Mouse (Mus musculus) layer of hippocampus, adult 18-20 months (tissue): ENCODE measurements around the gene Olfr566. TPM values are rescaled to one million over a fixed set of nuclear protein-coding genes. Genes with fewer than 3 reads are reported as not detected.

ENCODE experiments used
- DNase-seq, 2 experiments: peaks; one replicate each; pipeline ENCODE4 v3.0.0; 2022; ENCODE audit warnings: low spot score in 2 of 2
- long read RNA-seq: library from polyadenylated mRNA; stranded (forward); transcript quantifications from one replicate; pipeline ENCODE4 v2.0.0, GENCODE M21; 2021
- total RNA-seq, 2 experiments: library from RNA; stranded (reverse); gene quantifications; 2 replicates each; pipeline ENCODE4 v1.2.3; 2021

Olfr566 gene
- not detected for total RNA-seq
- long read RNA-seq: 0 reads

GRCm38 (mm10) chr7:102858665-102859064, at the start of gene Olfr566:
Gene Olfr566, minus strand, starts transcription at chr7:102858765.
- DNase-seq: no peak

- DNase-seq: no peak
These were observed 32.2 kb upstream of the Olfr566 start, which contains the start of gene Olfr569 for GRCm38 (mm10) chr7:102890782-102891181. Gene Olfr569, minus strand, starts transcription at chr7:102890882.

- DNase-seq: no peak
These were observed 18.3 kb upstream of the Olfr566 start, which contains the start of gene Olfr568 for GRCm38 (mm10) chr7:102876822-102877221. Gene Olfr568, plus strand, starts transcription at chr7:102877122.

GRCm38 (mm10) chr7:102855807-102856206, 2.8 kb downstream of the Olfr566 start:
- DNase-seq: no peak

Other genes with a start within 250 kb of the Olfr566 start
- not detected for gene Olfr553, start 240.5 kb downstream of the Olfr566 start, total RNA-seq
- under 1 TPM in 1 of 2 experiments, not detected in 1; 0.23 TPM for gene Olfr554, start 220.3 kb downstream of the Olfr566 start, total RNA-seq
- not detected for gene Olfr555, start 199.9 kb downstream of the Olfr566 start, total RNA-seq
- not detected for gene Olfr556, start 193.9 kb downstream of the Olfr566 start, total RNA-seq
- 1 to 10 TPM; 5.2 to 6.4 TPM for gene Trim68, start 171.4 kb downstream of the Olfr566 start, total RNA-seq
- gene Olfr557, start 162.9 kb downstream of the Olfr566 start, total RNA-seq: under 1 TPM in 1 of 2 experiments, not detected in 1; 0.20 TPM
- under 1 TPM; 0.30 to 0.32 TPM for gene Olfr558, start 156.6 kb downstream of the Olfr566 start, total RNA-seq
- gene Olfr33, start 139.7 kb downstream of the Olfr566 start, total RNA-seq: not detected
- not detected for gene Olfr559, start 131.3 kb downstream of the Olfr566 start, total RNA-seq
- gene Olfr560, start 99.4 kb downstream of the Olfr566 start, total RNA-seq: not detected
- under 1 TPM; 0.10 to 0.12 TPM for gene Olfr78, start 99.3 kb downstream of the Olfr566 start, total RNA-seq
- gene Olfr561, start 87.5 kb downstream of the Olfr566 start, total RNA-seq: under 1 TPM in 1 of 2 experiments, not detected in 1; 0.13 TPM
- gene Olfr564, start 55.3 kb downstream of the Olfr566 start, total RNA-seq: not detected
- not detected for gene Olfr568, start 18.4 kb upstream of the Olfr566 start, total RNA-seq
- gene Olfr569, start 32.1 kb upstream of the Olfr566 start, total RNA-seq: not detected
- gene Olfr570, start 35.8 kb upstream of the Olfr566 start, total RNA-seq: not detected
- gene Olfr571, start 58.8 kb upstream of the Olfr566 start, total RNA-seq: not detected
- gene Olfr572, start 65.6 kb upstream of the Olfr566 start, total RNA-seq: not detected
- not detected for gene Olfr573-ps1, start 83.8 kb upstream of the Olfr566 start, total RNA-seq
- gene Olfr574, start 89.7 kb upstream of the Olfr566 start, total RNA-seq: not detected
- not detected for gene Olfr575, start 100.0 kb upstream of the Olfr566 start, total RNA-seq
- gene Olfr576, start 103.9 kb upstream of the Olfr566 start, total RNA-seq: not detected
- gene Olfr577, start 117.2 kb upstream of the Olfr566 start, total RNA-seq: not detected
- gene Olfr578, start 130.6 kb upstream of the Olfr566 start, total RNA-seq: not detected
- gene Olfr582, start 179.3 kb upstream of the Olfr566 start, total RNA-seq: not detected
- not detected for gene Olfr583, start 192.5 kb upstream of the Olfr566 start, total RNA-seq
- not detected for gene Olfr584, start 223.1 kb upstream of the Olfr566 start, total RNA-seq
- not detected for gene Olfr585, start 239.0 kb upstream of the Olfr566 start, total RNA-seq